Mouse (Mus musculus): ENCODE results near the gene Atp2a1. TPM values are rescaled to one million over a fixed set of nuclear protein-coding genes. Genes with fewer than 3 reads are reported as not detected.

Gene Atp2a1
- polyA plus RNA-seq, 1 experiment from 2014 or later = 0.45 TPM

GRCm38 (mm10) chr7:126465246-126466030 is 2.5 kb upstream of the Atp2a1 start:
- 33% methylated on average over 7 of the region's 7 CpGs for WGBS
- Histone ChIP-seq H3K9me3 (replicated peaks; ENCODE audit: low read length) (no peaks in the 10 kb centered on the region), H3K4me3 (replicated peaks; ENCODE audit: low read depth, low read length) (no peak overlapping the region), H3K36me3 (ENCODE audit: insufficient read depth, low read length) (peaks cover 36% of the 10 kb centered on the region), H3K27ac (no peak overlapping the region), H3K4me2 (ENCODE audit: low read length) (no peak overlapping the region), H3K27me3 (ENCODE audit: insufficient read depth, low read length) (no peaks in the 10 kb centered on the region), H3K9ac (ENCODE audit: low read depth, low read length) (no peak overlapping the region), H3K4me1 (replicated peaks; ENCODE audit: insufficient read depth, low read length) (no peaks in the 10 kb centered on the region; the same call in 1 of the 2 replicates)
- DNase-seq (ENCODE audit: low spot score) = no peak
- ATAC-seq (replicated peaks; ENCODE audit: low FRiP score, low read depth) = no peak
- TF ChIP-seq CTCF (IDR thresholded peaks at IDR 0.05; ENCODE audit: low read depth) = no peak

DNA sequence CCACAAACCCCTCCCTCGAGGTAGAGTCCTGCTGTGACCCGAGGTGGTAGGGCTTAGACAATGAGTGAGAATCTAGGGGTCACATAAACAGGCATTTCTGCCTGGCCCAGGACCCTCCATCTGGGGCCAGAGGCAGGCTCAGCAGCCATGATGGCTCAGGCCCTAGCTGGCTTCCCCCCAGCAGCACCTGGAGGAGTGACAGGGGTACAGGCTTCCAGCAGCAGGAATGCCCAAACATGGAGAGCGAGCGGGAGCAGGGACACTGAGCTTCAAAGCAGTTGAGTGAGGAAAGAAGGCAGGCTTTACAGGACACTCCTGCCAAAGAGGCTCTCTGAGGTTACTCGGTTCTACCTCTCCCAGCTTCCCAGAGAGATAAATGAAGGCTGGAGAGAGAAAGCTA is 1.9 kb upstream of the Atp2a1 start:
- 32% methylated on average over 5 of the region's 5 CpGs for WGBS
- no peak for DNase-seq (ENCODE audit: low spot score)
- no peak overlapping the region for H3K27ac ChIP-seq

DNA sequence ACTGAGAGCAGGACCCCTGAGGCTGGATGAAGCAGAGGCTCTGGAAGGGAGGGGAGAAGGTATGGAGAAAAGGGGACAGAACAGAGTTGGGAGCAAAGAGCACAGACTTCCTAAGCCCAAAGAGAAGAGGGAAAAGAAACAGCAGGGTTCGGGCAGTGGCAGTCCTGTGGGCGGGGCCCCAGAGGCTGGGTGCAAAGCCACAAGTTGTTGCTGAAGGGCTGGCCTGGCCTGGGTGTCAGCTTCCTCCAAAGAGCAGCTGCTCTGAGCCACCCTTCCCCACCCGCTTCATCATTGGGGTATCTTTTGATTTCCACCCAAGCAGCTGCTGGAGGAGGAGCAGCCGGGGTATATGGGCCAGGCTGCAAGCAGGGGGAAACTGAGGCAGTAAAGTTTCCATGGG is 1.2 kb upstream of the Atp2a1 start:
- WGBS = 57% methylated on average over 4 of the region's 4 CpGs
- Histone ChIP-seq H3K4me3 (replicated peaks; ENCODE audit: low read depth, low read length) (no peak overlapping the region), H3K4me2 (ENCODE audit: low read length) (no peak overlapping the region), H3K27ac (no peak overlapping the region), H3K4me1 (replicated peaks; ENCODE audit: insufficient read depth, low read length) (no peaks in the 10 kb centered on the region; the same call in 1 of the 2 replicates), H3K9me3 (replicated peaks; ENCODE audit: low read length) (no peaks in the 10 kb centered on the region), H3K9ac (ENCODE audit: low read depth, low read length) (no peak overlapping the region), H3K36me3 (ENCODE audit: insufficient read depth, low read length) (peaks cover 23% of the 10 kb centered on the region), H3K27me3 (ENCODE audit: insufficient read depth, low read length) (no peaks in the 10 kb centered on the region)
- ATAC-seq (replicated peaks; ENCODE audit: low FRiP score, low read depth) = no peak
- DNase-seq (ENCODE audit: low spot score) = no peak
- no peak for TF ChIP-seq CTCF (IDR thresholded peaks at IDR 0.05; ENCODE audit: low read depth)

More for the DNA sequence above, 1.9 kb upstream of the Atp2a1 start:
- Histone ChIP-seq H3K36me3 (ENCODE audit: insufficient read depth, low read length) (peaks cover 30% of the 10 kb centered on the region), H3K4me1 (replicated peaks; ENCODE audit: insufficient read depth, low read length) (no peaks in the 10 kb centered on the region; the same call in 1 of the 2 replicates), H3K9me3 (replicated peaks; ENCODE audit: low read length) (no peaks in the 10 kb centered on the region), H3K27me3 (ENCODE audit: insufficient read depth, low read length) (no peaks in the 10 kb centered on the region), H3K4me2 (ENCODE audit: low read length) (no peak overlapping the region), H3K9ac (ENCODE audit: low read depth, low read length) (no peak overlapping the region), H3K4me3 (replicated peaks; ENCODE audit: low read depth, low read length) (no peak overlapping the region)
- TF ChIP-seq CTCF (IDR thresholded peaks at IDR 0.05; ENCODE audit: low read depth) = no peak
- no peak for ATAC-seq (replicated peaks; ENCODE audit: low FRiP score, low read depth)

GRCm38 (mm10) chr7:126463547-126463946 is 639 bp upstream of the Atp2a1 start:
- DNase-seq (ENCODE audit: low spot score) (no peak), ATAC-seq (replicated peaks; ENCODE audit: low FRiP score, low read depth) (no peak)
- H3K4me2 ChIP-seq (ENCODE audit: low read length) = no peak overlapping the region
- WGBS = 52% methylated on average over 4 of the region's 4 CpGs
- peaks cover 17% of the 10 kb centered on the region for H3K36me3 ChIP-seq (ENCODE audit: insufficient read depth, low read length)
- H3K9ac ChIP-seq (ENCODE audit: low read depth, low read length) = no peak overlapping the region
- no peaks in the 10 kb centered on the region for H3K27me3 ChIP-seq (ENCODE audit: insufficient read depth, low read length)
- H3K9me3 ChIP-seq (replicated peaks; ENCODE audit: low read length) = no peaks in the 10 kb centered on the region
- H3K4me1 ChIP-seq (replicated peaks; ENCODE audit: insufficient read depth, low read length) = no peaks in the 10 kb centered on the region; the same call in 1 of the 2 replicates
- no peak overlapping the region for H3K27ac ChIP-seq
- TF ChIP-seq CTCF (IDR thresholded peaks at IDR 0.05; ENCODE audit: low read depth) = no peak
- H3K4me3 ChIP-seq (replicated peaks; ENCODE audit: low read depth, low read length) = no peak overlapping the region

GRCm38 (mm10) chr7:126461626-126462025 is 1.3 kb downstream of the Atp2a1 start:
- Histone ChIP-seq H3K4me2 (ENCODE audit: low read length) (no peak overlapping the region), H3K9ac (ENCODE audit: low read depth, low read length) (no peak overlapping the region), H3K27me3 (ENCODE audit: insufficient read depth, low read length) (no peaks in the 10 kb centered on the region), H3K27ac (no peak overlapping the region), H3K4me3 (replicated peaks; ENCODE audit: low read depth, low read length) (no peak overlapping the region), H3K4me1 (replicated peaks; ENCODE audit: insufficient read depth, low read length) (no peaks in the 10 kb centered on the region; the same call in 1 of the 2 replicates), H3K36me3 (ENCODE audit: insufficient read depth, low read length) (no peaks in the 10 kb centered on the region), H3K9me3 (replicated peaks; ENCODE audit: low read length) (no peaks in the 10 kb centered on the region)
- 55% methylated on average over 3 of the region's 3 CpGs for WGBS
- DNase-seq (ENCODE audit: low spot score) = no peak
- no peak; the same call in 1 of the 2 replicates for ATAC-seq (replicated peaks; ENCODE audit: low FRiP score, low read depth)
- no peak for TF ChIP-seq CTCF (IDR thresholded peaks at IDR 0.05; ENCODE audit: low read depth)

DNA sequence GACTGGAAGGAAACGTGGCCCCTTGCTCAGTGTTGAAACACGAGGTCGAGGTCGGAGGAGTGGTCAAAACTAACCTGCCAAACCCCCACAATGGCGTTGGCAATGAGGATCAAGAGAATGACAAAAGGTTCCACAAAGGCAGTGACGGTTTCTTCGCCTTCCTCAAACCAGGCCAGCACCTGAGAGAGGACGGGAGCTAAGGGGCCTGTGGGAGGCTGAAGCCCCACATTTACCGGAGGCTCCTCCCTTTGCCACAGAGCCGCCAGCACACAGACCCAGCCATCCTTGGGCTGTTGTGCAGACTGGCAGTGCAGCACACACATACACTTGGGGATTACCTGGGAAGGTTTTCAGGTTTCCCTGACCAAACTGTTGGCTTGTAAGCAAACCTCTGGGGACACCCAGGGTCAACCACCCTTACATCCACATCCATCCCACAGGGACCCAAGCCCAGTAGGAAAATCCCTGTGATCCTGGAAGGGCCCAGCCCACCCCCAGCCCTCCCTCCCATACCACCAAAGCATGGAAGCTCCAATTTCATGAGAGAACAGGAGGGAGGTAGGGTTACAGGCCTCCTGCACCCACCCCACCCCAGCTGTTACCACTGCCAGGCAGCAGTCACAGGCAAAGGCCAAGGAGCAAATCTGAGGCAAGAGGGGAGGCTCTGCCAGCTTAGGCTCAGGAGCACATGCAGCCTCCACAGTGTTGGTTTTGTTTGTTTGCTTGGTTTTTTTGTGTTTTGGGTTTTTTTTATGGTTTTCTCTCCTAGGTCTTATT is 2.1 kb downstream of the Atp2a1 start:
- 22% methylated on average over 10 of the region's 10 CpGs for WGBS
- Histone ChIP-seq H3K4me2 (ENCODE audit: low read length) (no peak overlapping the region), H3K27me3 (ENCODE audit: insufficient read depth, low read length) (no peaks in the 10 kb centered on the region), H3K27ac (no peak overlapping the region), H3K9me3 (replicated peaks; ENCODE audit: low read length) (no peaks in the 10 kb centered on the region), H3K9ac (ENCODE audit: low read depth, low read length) (no peak overlapping the region), H3K4me3 (replicated peaks; ENCODE audit: low read depth, low read length) (no peak overlapping the region), H3K36me3 (ENCODE audit: insufficient read depth, low read length) (no peaks in the 10 kb centered on the region), H3K4me1 (replicated peaks; ENCODE audit: insufficient read depth, low read length) (no peaks in the 10 kb centered on the region; the same call in 1 of the 2 replicates)
- no peak for ATAC-seq (replicated peaks; ENCODE audit: low FRiP score, low read depth)
- peak; percentile 56 for DNase-seq (ENCODE audit: low spot score)
- TF ChIP-seq CTCF (IDR thresholded peaks at IDR 0.05; ENCODE audit: low read depth) = no peak

Data from kidney, postnatal 0 days (tissue).